Mouse (Mus musculus) intestine, embryonic 15.5 days (tissue): ENCODE results near the gene Tmem108. TPM values are rescaled to one million over a fixed set of nuclear protein-coding genes. Genes with fewer than 3 reads are reported as not detected.

ENCODE experiments used
- ATAC-seq: fragments of 200-750 bp; cut with Nextera tagmentation; 2 replicates; pipeline ENCODE4 v1.8.0; 2017; ENCODE audit warnings: moderate TSS enrichment, moderate library complexity
- H3K27ac ChIP-seq: fragments of 300-500 bp; sonication (generic); 2 replicates; pipeline ENCODE4 v1.5.1; 2015; ENCODE audit warnings: mild to moderate bottlenecking, inconsistent platforms
- H3K27me3 ChIP-seq: fragments of 300-500 bp; sonication (generic); replicated peaks from 2 replicates; pipeline ENCODE4 v1.6.1; 2015; ENCODE audit warnings: inconsistent platforms
- H3K36me3 ChIP-seq: fragments of 300-500 bp; sonication (generic); 2 replicates; pipeline ENCODE4 v1.6.1; 2015; ENCODE audit warnings: inconsistent platforms
- H3K4me1 ChIP-seq: fragments of 300-500 bp; sonication (generic); replicated peaks from 2 replicates; pipeline ENCODE4 v1.6.1; 2015; ENCODE audit warnings: inconsistent platforms
- H3K4me2 ChIP-seq: fragments of 300-500 bp; sonication (generic); replicated peaks from 2 replicates; pipeline ENCODE4 v1.6.1; 2015; ENCODE audit warnings: mild to moderate bottlenecking, inconsistent platforms
- H3K4me3 ChIP-seq: fragments of 300-500 bp; sonication (generic); replicated peaks from 2 replicates; pipeline ENCODE4 v1.5.1; 2015; ENCODE audit warnings: inconsistent platforms
- H3K9ac ChIP-seq: fragments of 300-500 bp; sonication (generic); 2 replicates; pipeline ENCODE4 v1.6.1; 2015; ENCODE audit warnings: inconsistent platforms
- H3K9me3 ChIP-seq: fragments of 300-500 bp; sonication (generic); 2 replicates; pipeline ENCODE4 v1.6.1; 2016; ENCODE audit warnings: inconsistent platforms
- WGBS: fragments of 180-500 bp; shearing (Covaris S2); methylation state at CpG from one replicate; pipeline ENCODE4 v1.1.7; 2015; 5-methylcytosine and 5-hydroxymethylcytosine counted together
- polyA plus RNA-seq: library from polyadenylated mRNA; unstranded; fragments of >200 nt; fragmentation: Nextera tagmentation; extraction: Ambion mirVana; gene quantifications from 2 replicates; pipeline ENCODE4 v1.2.1, GENCODE M21; 2015

Tmem108 gene
- polyA plus RNA-seq, 1 experiment from 2014 or later = 10.2 TPM

DNA sequence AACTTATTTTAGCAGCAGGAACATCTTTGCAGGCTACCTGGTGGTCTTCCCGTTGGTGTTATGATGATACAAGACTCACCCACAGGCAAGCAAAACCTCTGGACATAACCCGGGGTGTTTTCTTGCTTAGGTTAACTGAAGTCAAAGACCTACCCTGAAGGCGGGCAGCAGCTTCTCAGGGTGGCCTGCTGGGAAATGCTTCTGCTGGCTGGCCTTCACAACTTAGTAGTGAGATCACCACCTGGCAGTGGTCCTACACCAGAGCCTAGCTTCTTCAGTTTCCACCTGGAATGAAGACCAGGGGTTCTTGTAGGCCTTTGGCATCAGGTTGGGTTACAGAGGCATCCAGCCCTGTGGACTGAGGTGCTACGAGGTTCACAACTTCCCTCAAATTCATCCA lies 169.7 kb downstream of the Tmem108 start:
- H3K27me3 ChIP-seq = no peaks in the 10 kb centered on the region
- H3K4me3 ChIP-seq = no peak overlapping the region
- no peaks in the 10 kb centered on the region for H3K36me3 ChIP-seq
- H3K9ac ChIP-seq = no peak overlapping the region
- H3K4me2 ChIP-seq = no peak overlapping the region
- H3K27ac ChIP-seq = no peak overlapping the region
- H3K9me3 ChIP-seq = no peaks in the 10 kb centered on the region
- H3K4me1 ChIP-seq = no peaks in the 10 kb centered on the region
- no peak for ATAC-seq
- WGBS = 85% methylated on average over 4 of the region's 4 CpGs

DNA sequence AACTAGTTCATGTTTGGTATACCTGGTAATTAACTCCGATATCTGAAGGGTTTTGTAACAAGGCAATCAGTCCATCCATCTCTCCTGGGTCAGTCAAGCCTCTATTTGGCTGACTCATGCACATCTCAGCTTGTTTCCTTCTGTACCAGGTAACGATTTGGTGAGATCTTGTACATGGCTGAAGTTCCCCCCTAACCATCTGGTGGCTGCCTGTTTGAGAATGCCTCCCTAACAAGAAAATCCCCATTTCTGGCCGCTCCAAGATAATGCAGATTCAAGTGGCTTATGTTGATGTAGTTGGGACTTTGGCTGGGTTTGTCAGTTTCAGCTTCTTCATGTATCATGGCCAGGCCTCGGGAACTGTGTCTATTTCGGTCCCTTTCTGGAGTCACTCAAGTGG lies 170.8 kb downstream of the Tmem108 start:
- 90% methylated on average over 5 of the region's 5 CpGs for WGBS
- ATAC-seq = no peak
- Histone ChIP-seq H3K27me3 (no peaks in the 10 kb centered on the region), H3K27ac (no peak overlapping the region), H3K9ac (no peak overlapping the region), H3K9me3 (no peaks in the 10 kb centered on the region), H3K4me1 (no peaks in the 10 kb centered on the region), H3K4me3 (no peak overlapping the region), H3K36me3 (no peaks in the 10 kb centered on the region), H3K4me2 (no peak overlapping the region)

- no peak for ATAC-seq
- 86% methylated on average over 4 of the region's 4 CpGs for WGBS
- Histone ChIP-seq H3K9ac (no peak overlapping the region), H3K36me3 (no peaks in the 10 kb centered on the region), H3K4me1 (no peaks in the 10 kb centered on the region), H3K27ac (no peak overlapping the region), H3K9me3 (no peaks in the 10 kb centered on the region), H3K27me3 (no peaks in the 10 kb centered on the region), H3K4me3 (no peak overlapping the region), H3K4me2 (no peak overlapping the region)
Measured at GRCm38 (mm10) chr9:103584865-103585264, 176.8 kb downstream of the Tmem108 start.

DNA sequence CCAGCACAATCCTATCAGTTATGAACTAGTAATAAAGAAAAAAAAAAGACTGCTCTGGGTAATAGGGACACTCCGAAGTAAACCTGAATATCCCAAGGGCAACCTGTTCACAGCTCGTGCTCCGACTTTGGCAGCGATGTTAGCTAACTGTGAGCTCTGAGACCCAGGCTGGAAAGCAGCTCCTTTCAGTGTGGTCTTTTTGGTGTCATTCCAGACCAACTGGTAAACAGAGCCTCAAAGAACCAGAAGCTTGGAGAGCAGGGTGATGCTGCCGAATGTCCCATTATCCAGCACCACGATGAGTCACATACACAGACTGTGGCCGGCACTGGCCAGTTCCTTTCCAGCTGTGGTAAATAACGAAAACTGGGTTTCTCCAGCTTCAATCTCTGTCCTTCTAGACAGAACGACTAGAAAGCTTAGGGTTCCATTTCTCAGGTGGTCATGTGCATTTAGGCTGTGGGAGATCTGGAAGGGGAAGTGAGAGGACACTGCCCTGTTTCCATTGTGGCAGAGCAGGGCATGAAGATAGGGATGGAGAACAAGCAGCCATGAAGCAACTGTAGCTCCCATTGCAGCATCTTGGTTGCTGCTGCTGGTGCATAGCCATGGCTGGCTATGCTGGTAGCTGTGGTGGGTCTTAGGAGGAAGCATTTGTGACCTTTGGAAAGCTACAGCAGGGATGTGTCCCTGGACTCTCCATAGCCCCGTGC lies 179.2 kb downstream of the Tmem108 start:
- no peak for ATAC-seq
- H3K9ac ChIP-seq = no peak overlapping the region
- no peaks in the 10 kb centered on the region for H3K9me3 ChIP-seq
- no peak overlapping the region for H3K27ac ChIP-seq
- no peak overlapping the region for H3K4me3 ChIP-seq
- H3K36me3 ChIP-seq = no peaks in the 10 kb centered on the region
- no peaks in the 10 kb centered on the region for H3K27me3 ChIP-seq
- no peak overlapping the region for H3K4me2 ChIP-seq
- 85% methylated on average over 10 of the region's 10 CpGs for WGBS
- no peaks in the 10 kb centered on the region for H3K4me1 ChIP-seq

GRCm38 (mm10) chr9:103580621-103581020 lies 181.0 kb downstream of the Tmem108 start:
- H3K36me3 ChIP-seq = no peaks in the 10 kb centered on the region
- H3K4me3 ChIP-seq = no peak overlapping the region
- H3K9ac ChIP-seq = no peak overlapping the region
- H3K9me3 ChIP-seq = no peaks in the 10 kb centered on the region
- no peaks in the 10 kb centered on the region for H3K4me1 ChIP-seq
- ATAC-seq = no peak
- H3K27ac ChIP-seq = no peak overlapping the region
- H3K27me3 ChIP-seq = no peaks in the 10 kb centered on the region
- WGBS = 91% methylated on average over 6 of the region's 6 CpGs
- H3K4me2 ChIP-seq = no peak overlapping the region

- ATAC-seq = no peak
Measured at GRCm38 (mm10) chr9:103580186-103580585, 181.5 kb downstream of the Tmem108 start.

DNA sequence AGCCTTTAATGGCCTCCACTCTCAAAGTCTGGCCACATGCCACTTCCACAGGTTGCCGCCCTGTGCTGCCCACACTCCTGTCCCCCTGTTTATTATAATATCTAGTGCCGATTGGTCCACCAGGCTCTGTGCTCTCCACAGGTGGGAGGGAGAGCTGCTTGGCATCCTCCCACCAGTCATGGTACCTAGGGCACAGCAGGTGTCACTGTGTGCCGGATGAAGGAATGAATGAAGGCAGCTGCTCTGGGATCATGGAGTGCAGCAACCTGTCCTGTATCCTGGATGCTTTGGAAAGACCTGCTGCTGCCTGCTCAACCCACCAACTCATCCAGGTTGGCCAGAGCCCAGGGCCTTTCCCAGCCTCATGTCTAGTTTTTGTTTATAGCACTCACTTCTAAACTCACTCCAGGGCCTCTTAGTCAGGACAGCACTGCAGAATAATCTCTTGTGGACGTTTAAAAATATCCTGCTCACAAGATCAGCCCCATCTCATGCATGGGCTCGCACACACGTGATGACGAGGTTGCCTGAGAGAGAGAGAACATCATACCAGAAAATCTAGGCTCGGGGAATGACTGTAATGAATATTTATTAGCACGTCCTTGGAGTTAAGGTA lies 182.1 kb downstream of the Tmem108 start:
- Histone ChIP-seq H3K36me3 (no peaks in the 10 kb centered on the region), H3K4me1 (no peaks in the 10 kb centered on the region), H3K4me2 (no peak overlapping the region), H3K27me3 (no peaks in the 10 kb centered on the region), H3K27ac (no peak overlapping the region), H3K9me3 (no peaks in the 10 kb centered on the region), H3K4me3 (no peak overlapping the region), H3K9ac (no peak overlapping the region)
- 82% methylated on average over 9 of the region's 9 CpGs for WGBS
- no peak for ATAC-seq

More at GRCm38 (mm10) chr9:103580186-103580585, 181.5 kb downstream of the Tmem108 start:
- WGBS = 87% methylated on average over 4 of the region's 4 CpGs
- no peak overlapping the region for H3K27ac ChIP-seq
- H3K9me3 ChIP-seq = no peaks in the 10 kb centered on the region
- no peaks in the 10 kb centered on the region for H3K27me3 ChIP-seq
- no peak overlapping the region for H3K4me3 ChIP-seq
- no peaks in the 10 kb centered on the region for H3K36me3 ChIP-seq
- H3K4me2 ChIP-seq = no peak overlapping the region
- no peaks in the 10 kb centered on the region for H3K4me1 ChIP-seq
- no peak overlapping the region for H3K9ac ChIP-seq

DNA sequence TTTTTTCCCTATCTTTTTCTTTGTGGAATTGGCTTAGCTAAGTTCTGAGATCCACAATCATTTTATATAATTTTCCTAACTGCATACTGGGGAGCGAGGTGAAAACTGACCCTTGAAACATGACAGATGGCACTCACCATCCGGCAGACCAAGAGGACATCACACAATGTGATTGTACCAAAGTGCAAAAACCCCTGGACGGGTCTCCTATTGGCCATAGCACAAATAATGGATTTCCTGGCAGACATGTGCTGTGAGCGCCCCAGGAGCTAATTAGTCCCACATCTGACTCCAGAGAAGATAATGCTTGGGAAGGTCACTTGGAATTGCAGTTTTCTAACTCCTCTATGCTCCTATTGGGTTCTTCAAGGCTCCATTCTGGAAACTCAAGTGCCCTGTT lies 183.9 kb downstream of the Tmem108 start:
- Histone ChIP-seq H3K9ac (no peak overlapping the region), H3K27ac (no peak overlapping the region), H3K9me3 (no peaks in the 10 kb centered on the region), H3K4me3 (no peak overlapping the region), H3K4me1 (no peaks in the 10 kb centered on the region), H3K36me3 (no peaks in the 10 kb centered on the region), H3K4me2 (no peak overlapping the region), H3K27me3 (no peaks in the 10 kb centered on the region)
- WGBS = 74% methylated on average over 4 of the region's 4 CpGs
- no peak for ATAC-seq

GRCm38 (mm10) chr9:103577181-103577580 lies 184.5 kb downstream of the Tmem108 start:
- H3K4me2 ChIP-seq = no peak overlapping the region
- H3K27me3 ChIP-seq = no peaks in the 10 kb centered on the region
- no peak overlapping the region for H3K9ac ChIP-seq
- WGBS = 87% methylated on average over 5 of the region's 5 CpGs
- H3K9me3 ChIP-seq = no peaks in the 10 kb centered on the region
- no peak overlapping the region for H3K4me3 ChIP-seq
- H3K4me1 ChIP-seq = no peaks in the 10 kb centered on the region
- no peak for ATAC-seq
- H3K36me3 ChIP-seq = no peaks in the 10 kb centered on the region
- no peak overlapping the region for H3K27ac ChIP-seq

GRCm38 (mm10) chr9:103575901-103576300 lies 185.7 kb downstream of the Tmem108 start:
- no peaks in the 10 kb centered on the region for H3K4me1 ChIP-seq
- no peaks in the 10 kb centered on the region for H3K27me3 ChIP-seq
- H3K27ac ChIP-seq = no peak overlapping the region
- H3K9me3 ChIP-seq = no peaks in the 10 kb centered on the region
- no peak for ATAC-seq
- H3K36me3 ChIP-seq = no peaks in the 10 kb centered on the region
- no peak overlapping the region for H3K9ac ChIP-seq
- H3K4me2 ChIP-seq = no peak overlapping the region
- WGBS = 90% methylated on average over 5 of the region's 5 CpGs
- no peak overlapping the region for H3K4me3 ChIP-seq

GRCm38 (mm10) chr9:103573994-103574750 lies 187.5 kb downstream of the Tmem108 start:
- WGBS = 14% methylated on average over 5 of the region's 5 CpGs
- ATAC-seq = no peak
- Histone ChIP-seq H3K4me2 (no peak overlapping the region), H3K36me3 (no peaks in the 10 kb centered on the region), H3K27ac (no peak overlapping the region), H3K4me3 (no peak overlapping the region), H3K9me3 (no peaks in the 10 kb centered on the region), H3K9ac (no peak overlapping the region), H3K27me3 (no peaks in the 10 kb centered on the region), H3K4me1 (no peaks in the 10 kb centered on the region)

- no peak for ATAC-seq
- H3K9me3 ChIP-seq = no peaks in the 10 kb centered on the region
- WGBS = 75% methylated on average over 14 of the region's 14 CpGs
Measured at GRCm38 (mm10) chr9:103570158-103570741, 191.4 kb downstream of the Tmem108 start.

More at GRCm38 (mm10) chr9:103570158-103570741, 191.4 kb downstream of the Tmem108 start:
- no peak overlapping the region for H3K27ac ChIP-seq
- no peak overlapping the region for H3K9ac ChIP-seq
- H3K4me3 ChIP-seq = no peak overlapping the region
- H3K4me1 ChIP-seq = no peaks in the 10 kb centered on the region
- H3K36me3 ChIP-seq = no peaks in the 10 kb centered on the region
- H3K27me3 ChIP-seq = no peaks in the 10 kb centered on the region
- no peak overlapping the region for H3K4me2 ChIP-seq
